Mouse (Mus musculus) stomach, postnatal 0 days (tissue): Measurements from ENCODE around the gene Scaf1.

Source experiments
- CTCF ChIP-seq: IDR thresholded peaks from 2 replicates; pipeline ENCODE4 v1.5.1; 2016; ENCODE audit warnings: antibody characterized with exemption, low read depth, mild to moderate bottlenecking, moderate library complexity
- EP300 ChIP-seq: optimal IDR thresholded peaks from 2 replicates; pipeline ENCODE3; 2016; ENCODE audit warnings: antibody characterized with exemption

DNA sequence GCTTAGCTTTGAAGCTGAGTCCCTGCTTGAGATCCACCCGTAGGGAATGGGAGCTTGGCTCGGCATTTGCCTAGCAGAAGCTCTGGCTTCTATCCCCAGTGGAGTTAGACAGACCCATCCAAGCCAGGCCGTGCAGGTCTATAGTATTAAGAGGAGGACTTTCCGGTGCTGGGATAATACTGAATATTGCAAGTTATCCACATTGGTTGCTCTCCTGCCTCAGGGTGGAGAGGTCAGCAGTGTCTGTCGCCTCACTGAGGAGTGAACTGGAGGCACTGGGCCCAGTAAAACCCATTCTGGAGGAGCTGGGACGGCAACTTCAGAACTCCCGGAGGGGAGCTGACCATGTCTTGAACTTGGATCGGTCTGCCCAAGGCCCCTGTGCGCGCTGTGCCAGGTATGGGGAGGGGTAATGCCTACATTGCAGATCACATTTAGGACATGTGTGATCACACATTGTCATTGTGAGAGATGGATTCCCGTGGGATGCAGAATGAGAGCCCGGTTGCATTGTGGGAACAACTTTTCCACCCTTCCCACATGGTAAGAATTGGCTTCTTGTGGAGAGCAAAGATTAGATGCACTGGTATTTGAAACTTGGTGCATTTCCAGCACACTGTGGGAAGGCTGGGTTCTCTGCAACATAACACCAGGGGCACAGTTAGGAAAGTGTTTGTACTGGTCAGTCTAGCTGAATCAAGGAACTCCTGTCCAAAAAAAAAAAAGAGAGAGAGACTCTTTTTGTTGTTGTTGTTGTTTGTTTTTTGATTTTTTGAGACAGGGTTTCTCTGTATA lies 61.9 kb downstream of the Scaf1 start:
- no peak for TF ChIP-seq EP300
- no peak for TF ChIP-seq CTCF
